Mouse (Mus musculus): ENCODE measurements at regions not wholly inside any gene's neighbourhood (a gene's known extent, or its start where the extent isn't known, plus 50 kb on each side); places are given as distances from the start of the nearest gene placed in this dataset.

DNA sequence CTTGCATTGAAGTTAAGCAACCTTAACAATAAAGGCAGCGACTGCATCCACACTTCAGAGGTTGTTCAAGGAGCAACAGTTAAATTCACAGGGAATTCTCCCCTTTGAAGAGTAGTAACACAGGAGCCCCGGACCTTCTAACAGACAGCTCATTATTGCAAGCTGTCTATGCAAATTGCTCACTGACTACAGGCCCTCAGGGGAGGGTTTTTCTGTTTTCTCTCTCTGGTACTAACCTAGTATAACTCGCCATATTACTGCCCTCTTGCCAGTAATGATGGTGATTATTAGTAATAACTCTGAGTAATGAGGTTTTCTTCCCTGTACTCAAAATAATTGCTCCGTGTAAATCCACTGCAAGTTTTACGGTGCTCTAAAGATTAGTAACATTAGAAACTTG is 763.5 kb upstream of the 4930412O13Rik start:
- TF ChIP-seq CTCF (IDR thresholded peaks at IDR 0.05) (no peak), EP300 (IDR thresholded peaks at IDR 0.05) (no peak)
